Mouse (Mus musculus) neural tube, embryonic 13.5 days (tissue): ENCODE measurements around the gene Pdp2. TPM values are rescaled to one million over a fixed set of nuclear protein-coding genes. Genes with fewer than 3 reads are reported as not detected.
A peak's percentile ranks its signal among the peaks of the same experiment; 100 is the strongest.
"Not testable (repeated sequence)": the region's sequence is repeated elsewhere in the genome, so short reads cannot be mapped to it uniquely, and the experiment has no call there.

Experiments used
- ATAC-seq: fragments of 200-750 bp; cut with Nextera tagmentation; 2 replicates; pipeline ENCODE4 v1.8.0; 2017; ENCODE audit warnings: low read depth, mild to moderate bottlenecking, moderate TSS enrichment, moderate library complexity
- H3K27ac ChIP-seq: fragments of 300-500 bp; sonication (generic); replicated peaks from 2 replicates; pipeline ENCODE4 v1.5.1; 2015; ENCODE audit warnings: moderate library complexity, mild to moderate bottlenecking, inconsistent platforms
- H3K27me3 ChIP-seq: fragments of 300-500 bp; sonication (generic); 2 replicates; pipeline ENCODE4 v1.6.1; 2015; ENCODE audit warnings: mild to moderate bottlenecking, inconsistent platforms
- H3K36me3 ChIP-seq: fragments of 300-500 bp; sonication (generic); 2 replicates; pipeline ENCODE4 v1.6.1; 2015; ENCODE audit warnings: mild to moderate bottlenecking, inconsistent platforms
- H3K4me1 ChIP-seq: fragments of 300-500 bp; sonication (generic); replicated peaks from 2 replicates; pipeline ENCODE4 v1.6.1; 2015; ENCODE audit warnings: inconsistent platforms
- H3K4me2 ChIP-seq: fragments of 300-500 bp; sonication (generic); 2 replicates; pipeline ENCODE4 v1.6.1; 2015; ENCODE audit warnings: inconsistent platforms, mild to moderate bottlenecking, moderate library complexity
- H3K4me3 ChIP-seq: fragments of 300-500 bp; sonication (generic); 2 replicates; pipeline ENCODE4 v1.5.1; 2015; ENCODE audit warnings: mild to moderate bottlenecking, inconsistent platforms
- H3K9ac ChIP-seq: fragments of 300-500 bp; sonication (generic); 2 replicates; pipeline ENCODE4 v1.6.1; 2015; ENCODE audit warnings: moderate library complexity, mild to moderate bottlenecking, inconsistent platforms
- H3K9me3 ChIP-seq: fragments of 300-500 bp; sonication (generic); 2 replicates; pipeline ENCODE4 v1.6.1; 2016; ENCODE audit warnings: inconsistent platforms
- WGBS: fragments of 180-500 bp; shearing (Covaris S2); methylation state at CpG from one replicate; pipeline ENCODE4 v1.1.7; 2015; 5-methylcytosine and 5-hydroxymethylcytosine counted together
- polyA plus RNA-seq: library from polyadenylated mRNA; unstranded; fragments of >200 nt; fragmentation: Nextera tagmentation; extraction: Ambion mirVana; gene quantifications from 2 replicates; pipeline ENCODE4 v1.2.1, GENCODE M21; 2015

Pdp2 gene
- polyA plus RNA-seq, 1 experiment from 2014 or later, result 17.9 TPM

GRCm38 (mm10) chr8:104640241-104640640, 49.0 kb downstream of the Pdp2 start:
- WGBS, result 90% methylated on average over 7 of the region's 7 CpGs
- Histone ChIP-seq H3K36me3 (peaks cover 35% of the 10 kb centered on the region), H3K9me3 (no peaks in the 10 kb centered on the region), H3K4me1 (peaks cover 23% of the 10 kb centered on the region), H3K9ac (peak overlapping the region; percentile 89), H3K4me2 (peak overlapping the region; percentile 85), H3K4me3 (peak overlapping the region; percentile 91), H3K27ac (no peak overlapping the region), H3K27me3 (no peaks in the 10 kb centered on the region)
- ATAC-seq, result no peak

GRCm38 (mm10) chr8:104640831-104641370, 49.6 kb downstream of the Pdp2 start:
- no peaks in the 10 kb centered on the region for H3K9me3 ChIP-seq
- ATAC-seq, result no peak; the same call in 1 of the 2 replicates
- no peaks in the 10 kb centered on the region for H3K27me3 ChIP-seq
- peaks cover 28% of the 10 kb centered on the region for H3K36me3 ChIP-seq
- 0 out of 2 replicates have a peak overlapping the region, but pooled peaks have one; percentile 89 for H3K27ac ChIP-seq
- 13% methylated on average over 25 of the region's 25 CpGs for WGBS
- peak overlapping the region; percentile 89 for H3K9ac ChIP-seq
- peak overlapping the region; percentile 85 for H3K4me2 ChIP-seq
- H3K4me3 ChIP-seq, result peak overlapping the region; percentile 91
- peaks cover 23% of the 10 kb centered on the region for H3K4me1 ChIP-seq

DNA sequence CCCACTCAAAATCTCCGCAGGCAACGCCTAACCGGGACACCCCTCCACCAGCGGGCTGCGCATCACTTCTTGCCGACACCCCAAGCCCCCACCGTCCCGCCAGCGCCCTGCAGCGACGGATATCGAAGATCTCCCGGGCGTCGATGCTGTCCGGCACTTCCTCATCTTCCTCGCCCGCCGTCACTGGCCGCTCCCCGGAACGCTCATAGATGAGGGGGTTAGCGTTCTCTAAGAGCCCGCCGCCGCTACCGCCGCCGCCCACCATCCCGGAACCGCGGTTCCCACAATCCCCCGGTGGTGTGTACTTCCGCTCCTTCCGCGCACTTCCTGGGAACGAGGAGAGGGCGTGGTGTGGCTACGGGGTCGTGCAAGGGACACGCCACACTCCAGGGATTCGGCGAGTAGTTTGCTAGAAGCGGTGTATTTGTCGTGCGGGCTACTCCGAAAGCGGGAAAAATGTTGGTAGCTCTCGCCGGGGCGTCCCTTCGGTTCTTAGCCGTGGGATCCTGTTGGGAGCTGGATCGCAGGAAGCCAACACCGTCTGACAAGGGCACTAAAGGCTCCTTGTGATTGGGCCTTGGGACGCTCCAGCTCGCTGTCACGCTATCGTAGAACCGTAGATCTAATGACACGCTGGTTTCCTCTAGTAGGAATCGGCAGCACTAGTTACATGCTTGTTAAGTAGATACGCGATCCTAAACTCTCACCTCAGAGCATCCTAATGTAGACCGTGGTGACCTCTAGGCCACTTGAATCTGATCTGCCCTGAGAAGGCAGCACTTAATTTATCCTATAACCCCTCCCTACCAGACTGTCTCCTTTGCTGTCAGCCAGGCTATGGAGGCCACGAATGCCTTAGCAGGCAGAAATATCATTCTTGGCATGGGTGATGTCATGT, 50.4 kb downstream of the Pdp2 start, which contains the start of gene Ciao2b:
TSS of gene Ciao2b (minus strand) at position 540 of the 898 bp plus-strand sequence.
- peak; percentile 96 for ATAC-seq
- H3K27ac ChIP-seq, result peak within 1 kb of the TSS; percentile 89
- peak within 1 kb of the TSS; percentile 89 for H3K9ac ChIP-seq
- H3K4me1 ChIP-seq, result peaks cover 23% of the 10 kb centered on the region
- no peaks in the 10 kb centered on the region for H3K27me3 ChIP-seq
- peak within 1 kb of the TSS; percentile 85 for H3K4me2 ChIP-seq
- H3K9me3 ChIP-seq, result no peaks in the 10 kb centered on the region
- WGBS, result under 1% methylated on average over 66 of the region's 66 CpGs
- peaks cover 24% of the 10 kb centered on the region for H3K36me3 ChIP-seq
- H3K4me3 ChIP-seq, result peak within 1 kb of the TSS; percentile 91

- peak overlapping the region; percentile 89 for H3K9ac ChIP-seq
- WGBS, result 66% methylated on average over 6 of the region's 6 CpGs
- peak overlapping the region; percentile 91 for H3K4me3 ChIP-seq
- no peaks in the 10 kb centered on the region for H3K9me3 ChIP-seq
- H3K4me2 ChIP-seq, result peak overlapping the region; percentile 85
- peak overlapping the region; percentile 89 for H3K27ac ChIP-seq
- ATAC-seq, result peak; percentile 47
- peaks cover 23% of the 10 kb centered on the region for H3K4me1 ChIP-seq
- H3K36me3 ChIP-seq, result peaks cover 22% of the 10 kb centered on the region
- H3K27me3 ChIP-seq, result no peaks in the 10 kb centered on the region
Observed at GRCm38 (mm10) chr8:104642324-104642654, 51.0 kb downstream of the Pdp2 start.

GRCm38 (mm10) chr8:104644187-104644586, 52.9 kb downstream of the Pdp2 start:
- not testable (repeated sequence) for H3K36me3 ChIP-seq, H3K27me3 ChIP-seq, H3K9me3 ChIP-seq, H3K27ac ChIP-seq, H3K4me3 ChIP-seq, ATAC-seq, H3K9ac ChIP-seq, H3K4me2 ChIP-seq
- H3K4me1 ChIP-seq, result peaks cover 23% of the 10 kb centered on the region
- WGBS, result 73% methylated on average over 3 of the region's 3 CpGs

Other genes starting within 250 kb of the Pdp2 start
- gene Cmtm4, start 195.6 kb upstream of the Pdp2 start, polyA plus RNA-seq, result 1.6 and 1.9 TPM in 2 replicates
- 95.5 and 104 TPM in 2 replicates for gene Dync1li2, start 148.4 kb upstream of the Pdp2 start, polyA plus RNA-seq
- 0.18 and 0.21 TPM in 2 replicates for gene Terb1, start 81.5 kb upstream of the Pdp2 start, polyA plus RNA-seq
- gene Nae1, start 56.8 kb upstream of the Pdp2 start, polyA plus RNA-seq, result 108 and 113 TPM in 2 replicates
- 2.2 and 2.3 TPM in 2 replicates for gene Car7, start 56.8 kb upstream of the Pdp2 start, polyA plus RNA-seq
- 0.29 and 0.45 TPM in 2 replicates for gene Cdh16, start 32.9 kb downstream of the Pdp2 start, polyA plus RNA-seq
- gene Rrad, start 39.9 kb downstream of the Pdp2 start, polyA plus RNA-seq, result 3.7 and 4.9 TPM in 2 replicates
- gene Ciao2b, start 50.5 kb downstream of the Pdp2 start, polyA plus RNA-seq, result 131 and 143 TPM in 2 replicates
- not detected in 2 replicates for gene Ces2a, start 142.6 kb downstream of the Pdp2 start, polyA plus RNA-seq
- gene Ces2b, start 240.1 kb downstream of the Pdp2 start, polyA plus RNA-seq, result 0.13 and 0.15 TPM in 2 replicates